Mouse (Mus musculus): ENCODE data around the gene Celf2.

DNA sequence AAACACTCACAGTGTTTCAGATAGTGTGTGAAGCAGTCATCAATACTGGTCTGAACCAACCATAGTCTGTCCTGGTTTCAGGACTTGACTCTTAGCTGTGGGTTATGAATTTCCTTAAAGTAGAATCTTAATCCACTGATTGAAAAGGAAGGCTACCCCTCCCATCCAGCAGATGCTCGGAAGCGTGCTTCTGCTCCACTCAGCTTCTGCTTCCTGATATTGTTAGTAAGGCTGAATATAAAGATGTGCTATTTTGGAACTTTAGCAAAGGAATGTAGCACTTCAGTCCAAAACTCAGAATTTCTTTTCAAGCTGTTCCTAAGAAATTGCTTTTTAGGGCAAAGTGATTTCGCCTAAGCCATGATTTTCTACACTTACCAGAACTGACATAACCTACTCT is 108.8 kb downstream of the Celf2 start:
- no peak for TF ChIP-seq POLR2A (IDR thresholded peaks at IDR 0.05; ENCODE audit: control insufficient read depth, low read depth, low read length)
- TF ChIP-seq CTCF (IDR thresholded peaks at IDR 0.05; ENCODE audit: control insufficient read depth, insufficient read depth, insufficient replicate concordance, low read depth, low read length): no peak
